Mouse (Mus musculus): ENCODE results near the gene Tcirg1. TPM values are rescaled to one million over a fixed set of nuclear protein-coding genes. Genes with fewer than 3 reads are reported as not detected.

Gene Tcirg1
- total RNA-seq, 1 experiment, result 55.2 TPM

- in situ Hi-C loops (cut with MboI; ENCODE audit: low sequenced_read_pairs in 2 of 2, unreplicated experiment in 2 of 2), result no loop called here
- no peak overlapping the region for H3K9ac ChIP-seq (ENCODE audit: insufficient read depth, low read depth, low read length, poor library complexity, severe bottlenecking)
- no peak for DNase-seq (ENCODE audit: low read depth, low spot score)
- no peak overlapping the region for H3K4me3 ChIP-seq (ENCODE audit: insufficient read depth in 1 of 2, low read depth in 1 of 2, low read length in 2 of 2, poor library complexity in 1 of 2, severe bottlenecking in 1 of 2)
- H3K27ac ChIP-seq (ENCODE audit: insufficient read depth, low read depth, low read length, poor library complexity, severe bottlenecking), result no peak overlapping the region
- H3K4me1 ChIP-seq (ENCODE audit: control insufficient read depth in 2 of 2, insufficient read depth in 2 of 2, low read length in 2 of 2, poor library complexity in 1 of 2), result peaks cover 0 to 10% of the 10 kb centered on the region in 2 experiments; a peak in 2 of 4 replicates
- TF ChIP-seq ZC3H11A (IDR thresholded peaks at IDR 0.05; ENCODE audit: borderline replicate concordance, low read depth, low read length), result no peak
- TF ChIP-seq ZNF384 (IDR thresholded peaks at IDR 0.05; ENCODE audit: low read depth, low read length), result no peak
- TF ChIP-seq CHD2 (IDR thresholded peaks at IDR 0.05; ENCODE audit: low read depth, low read length), result no peak
- TF ChIP-seq MAFK (IDR thresholded peaks at IDR 0.05; ENCODE audit: insufficient read depth, low read depth, low read length), result no peak
- no peak for TF ChIP-seq HCFC1 (IDR thresholded peaks at IDR 0.05; ENCODE audit: borderline replicate concordance, insufficient read depth, low read length)
- no peaks in the 10 kb centered on the region for H3K9me3 ChIP-seq (ENCODE audit: control insufficient read depth, insufficient read depth, low read depth, low read length)
- no peaks in the 10 kb centered on the region for H3K36me3 ChIP-seq (ENCODE audit: control insufficient read depth, insufficient read depth, low read length, poor library complexity, severe bottlenecking)
These were observed 13.0 kb upstream of the Tcirg1 start for GRCm38 (mm10) chr19:3919928-3920327.

- Histone ChIP-seq H3K4me3 (ENCODE audit: insufficient read depth in 1 of 2, low read depth in 1 of 2, low read length in 2 of 2, poor library complexity in 1 of 2, severe bottlenecking in 1 of 2) (no peak overlapping the region), H3K9ac (ENCODE audit: insufficient read depth, low read depth, low read length, poor library complexity, severe bottlenecking) (no peak overlapping the region), H3K9me3 (ENCODE audit: control insufficient read depth, insufficient read depth, low read depth, low read length) (no peaks in the 10 kb centered on the region), H3K4me1 (ENCODE audit: control insufficient read depth in 2 of 2, insufficient read depth in 2 of 2, low read length in 2 of 2, poor library complexity in 1 of 2) (0 out of 4 replicates have a peak, but pooled peaks cover 0 to 1% of the 10 kb centered on the region in 2 experiments), H3K36me3 (ENCODE audit: control insufficient read depth, insufficient read depth, low read length, poor library complexity, severe bottlenecking) (no peaks in the 10 kb centered on the region; the same call in 1 of the 2 replicates), H3K27ac (ENCODE audit: insufficient read depth, low read depth, low read length, poor library complexity, severe bottlenecking) (no peak overlapping the region)
- TF ChIP-seq MAFK (IDR thresholded peaks at IDR 0.05; ENCODE audit: insufficient read depth, low read depth, low read length) (no peak), CHD2 (IDR thresholded peaks at IDR 0.05; ENCODE audit: low read depth, low read length) (no peak), ZC3H11A (IDR thresholded peaks at IDR 0.05; ENCODE audit: borderline replicate concordance, low read depth, low read length) (no peak), HCFC1 (IDR thresholded peaks at IDR 0.05; ENCODE audit: borderline replicate concordance, insufficient read depth, low read length) (no peak), ZNF384 (IDR thresholded peaks at IDR 0.05; ENCODE audit: low read depth, low read length) (no peak)
- no peak for DNase-seq (ENCODE audit: low read depth, low spot score)
- in situ Hi-C loops (cut with MboI; ENCODE audit: low sequenced_read_pairs in 2 of 2, unreplicated experiment in 2 of 2), result no loop called here
These were observed 9.8 kb upstream of the Tcirg1 start for GRCm38 (mm10) chr19:3916727-3917126.

GRCm38 (mm10) chr19:3914535-3914934 lies 7.6 kb upstream of the Tcirg1 start:
- TF ChIP-seq MAFK (IDR thresholded peaks at IDR 0.05; ENCODE audit: insufficient read depth, low read depth, low read length) (no peak), ZC3H11A (IDR thresholded peaks at IDR 0.05; ENCODE audit: borderline replicate concordance, low read depth, low read length) (no peak), CHD2 (IDR thresholded peaks at IDR 0.05; ENCODE audit: low read depth, low read length) (no peak), HCFC1 (IDR thresholded peaks at IDR 0.05; ENCODE audit: borderline replicate concordance, insufficient read depth, low read length) (no peak), ZNF384 (IDR thresholded peaks at IDR 0.05; ENCODE audit: low read depth, low read length) (no peak)
- Histone ChIP-seq H3K36me3 (ENCODE audit: control insufficient read depth, insufficient read depth, low read length, poor library complexity, severe bottlenecking) (peaks cover 9% of the 10 kb centered on the region; the same call in 1 of the 2 replicates), H3K4me1 (ENCODE audit: control insufficient read depth in 2 of 2, insufficient read depth in 2 of 2, low read length in 2 of 2, poor library complexity in 1 of 2) (peaks cover 0 to 5% of the 10 kb centered on the region in 2 experiments; a peak in 1 of 4 replicates), H3K4me3 (ENCODE audit: insufficient read depth in 1 of 2, low read depth in 1 of 2, low read length in 2 of 2, poor library complexity in 1 of 2, severe bottlenecking in 1 of 2) (no peak overlapping the region), H3K9ac (ENCODE audit: insufficient read depth, low read depth, low read length, poor library complexity, severe bottlenecking) (no peak overlapping the region), H3K27ac (ENCODE audit: insufficient read depth, low read depth, low read length, poor library complexity, severe bottlenecking) (no peak overlapping the region), H3K9me3 (ENCODE audit: control insufficient read depth, insufficient read depth, low read depth, low read length) (no peaks in the 10 kb centered on the region)
- DNase-seq (ENCODE audit: low read depth, low spot score), result no peak
- in situ Hi-C loops (cut with MboI; ENCODE audit: low sequenced_read_pairs in 2 of 2, unreplicated experiment in 2 of 2), result no loop called here

GRCm38 (mm10) chr19:3913692-3914091 lies 6.8 kb upstream of the Tcirg1 start:
- DNase-seq (ENCODE audit: low read depth, low spot score), result no peak
- in situ Hi-C loops (cut with MboI; ENCODE audit: low sequenced_read_pairs in 2 of 2, unreplicated experiment in 2 of 2), result no loop called here
- Histone ChIP-seq H3K4me3 (ENCODE audit: insufficient read depth in 1 of 2, low read depth in 1 of 2, low read length in 2 of 2, poor library complexity in 1 of 2, severe bottlenecking in 1 of 2) (peak overlapping the region; percentile 76 to 78), H3K9me3 (ENCODE audit: control insufficient read depth, insufficient read depth, low read depth, low read length) (no peaks in the 10 kb centered on the region), H3K9ac (ENCODE audit: insufficient read depth, low read depth, low read length, poor library complexity, severe bottlenecking) (peak overlapping the region; percentile 82), H3K36me3 (ENCODE audit: control insufficient read depth, insufficient read depth, low read length, poor library complexity, severe bottlenecking) (peaks cover 13% of the 10 kb centered on the region), H3K4me1 (ENCODE audit: control insufficient read depth in 2 of 2, insufficient read depth in 2 of 2, low read length in 2 of 2, poor library complexity in 1 of 2) (peaks cover 0 to 4% of the 10 kb centered on the region in 2 experiments; a peak in 1 of 4 replicates), H3K27ac (ENCODE audit: insufficient read depth, low read depth, low read length, poor library complexity, severe bottlenecking) (0 out of 2 replicates have a peak overlapping the region, but pooled peaks have one; percentile 2)
- TF ChIP-seq HCFC1 (IDR thresholded peaks at IDR 0.05; ENCODE audit: borderline replicate concordance, insufficient read depth, low read length) (no peak), CHD2 (IDR thresholded peaks at IDR 0.05; ENCODE audit: low read depth, low read length) (no peak), ZC3H11A (IDR thresholded peaks at IDR 0.05; ENCODE audit: borderline replicate concordance, low read depth, low read length) (no peak), ZNF384 (IDR thresholded peaks at IDR 0.05; ENCODE audit: low read depth, low read length) (no peak), MAFK (IDR thresholded peaks at IDR 0.05; ENCODE audit: insufficient read depth, low read depth, low read length) (no peak)
